Mouse (Mus musculus) erythroblast, embryonic 14.5 days (primary cell): ENCODE data around the gene Rgs19. TPM values are rescaled to one million over a fixed set of nuclear protein-coding genes. Genes with fewer than 3 reads are reported as not detected.

Experiments used
- H3K27me3 ChIP-seq: 2 replicates; pipeline ENCODE4 v1.6.1; 2012; ENCODE audit warnings: inconsistent platforms; ENCODE audit not compliant: control insufficient read depth
- H3K36me3 ChIP-seq: 2 replicates; pipeline ENCODE4 v1.6.1; 2012; ENCODE audit warnings: mild to moderate bottlenecking, inconsistent platforms; ENCODE audit not compliant: control insufficient read depth
- H3K4me1 ChIP-seq: 2 replicates; pipeline ENCODE4 v1.6.1; 2012; ENCODE audit warnings: inconsistent platforms; ENCODE audit not compliant: control insufficient read depth
- H3K4me3 ChIP-seq: replicated peaks from 2 replicates; pipeline ENCODE3; 2012; ENCODE audit warnings: moderate library complexity, mild to moderate bottlenecking, inconsistent platforms
- H3K9me3 ChIP-seq: 2 replicates; pipeline ENCODE4 v1.6.1; 2012; ENCODE audit warnings: low read length, inconsistent platforms, mixed read lengths; ENCODE audit not compliant: control insufficient read depth
- GATA1 ChIP-seq: IDR thresholded peaks from 2 replicates; pipeline ENCODE4 v1.6.1; 2012; ENCODE audit warnings: low read length, inconsistent platforms, mixed read lengths
- TAL1 ChIP-seq: IDR thresholded peaks from 3 replicates; pipeline ENCODE4 v1.6.1; 2012; ENCODE audit warnings: low read length, inconsistent platforms, mixed read lengths
- polyA plus RNA-seq: library from polyadenylated mRNA; stranded (reverse); fragments of >175 nt; gene quantifications from 2 replicates; pipeline ENCODE4 v1.2.3, GENCODE M21; 2012

Rgs19 gene
- polyA plus RNA-seq, 1 experiment = 0.16 TPM

DNA sequence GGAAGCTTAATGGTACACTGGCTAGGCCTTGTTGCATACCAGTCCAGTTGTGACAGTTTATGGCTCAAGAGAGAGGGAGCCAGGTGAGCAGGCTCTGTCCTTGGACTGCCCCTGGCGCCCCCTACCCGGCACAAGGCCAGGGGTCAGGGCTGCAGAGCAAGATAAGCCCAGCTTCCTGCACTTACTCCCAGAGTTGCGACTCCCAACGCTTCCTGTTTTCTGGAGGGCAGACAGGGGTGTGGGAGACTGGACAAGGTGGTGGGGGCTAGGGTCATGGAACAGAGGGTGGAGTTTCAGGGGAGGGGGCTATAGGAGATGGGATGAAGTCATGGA, 30.5 kb downstream of the Rgs19 start:
- H3K36me3 ChIP-seq = no peaks in the 10 kb centered on the region; the same call in 1 of the 2 replicates
- H3K4me1 ChIP-seq = peaks cover 6% of the 10 kb centered on the region
- no peak overlapping the region for H3K4me3 ChIP-seq
- H3K27me3 ChIP-seq = peaks cover 6% of the 10 kb centered on the region
- H3K9me3 ChIP-seq = no peaks in the 10 kb centered on the region
- no peak for TF ChIP-seq GATA1
- TF ChIP-seq TAL1 = no peak

DNA sequence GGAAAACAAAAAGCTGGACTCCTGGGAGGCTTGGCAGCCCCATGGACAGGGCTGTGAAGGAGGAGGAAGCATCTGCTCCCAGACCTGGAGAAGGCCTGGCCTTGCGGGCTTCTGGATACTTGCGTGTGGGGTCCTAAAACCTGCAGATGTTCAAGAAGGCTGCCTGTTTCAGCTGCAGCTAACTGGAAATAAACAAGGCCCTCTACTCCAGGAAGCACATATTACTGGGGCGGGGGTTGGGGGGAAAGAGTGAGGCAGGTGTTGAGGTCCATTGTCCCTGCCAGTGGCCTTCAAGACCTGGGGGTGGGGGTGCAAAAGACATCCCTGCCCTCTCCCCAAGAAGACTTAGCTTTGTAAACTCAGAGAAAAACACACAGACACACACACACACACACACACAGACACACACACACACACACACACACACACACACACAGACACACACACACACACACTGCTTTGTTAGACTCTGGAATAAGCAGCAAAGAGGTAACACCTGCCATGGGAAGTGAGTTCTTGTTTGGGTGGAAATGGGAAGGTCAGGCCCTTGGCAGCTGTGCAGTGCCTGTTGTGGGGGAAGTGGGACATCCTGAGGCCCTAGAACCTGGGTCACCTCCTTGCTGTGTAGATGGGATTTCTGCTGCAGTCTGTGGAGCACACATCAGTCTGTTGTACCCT, 31.0 kb downstream of the Rgs19 start:
- Histone ChIP-seq H3K9me3 (no peaks in the 10 kb centered on the region), H3K36me3 (peaks cover 2% of the 10 kb centered on the region), H3K27me3 (peaks cover 1% of the 10 kb centered on the region), H3K4me1 (peaks cover 6% of the 10 kb centered on the region), H3K4me3 (no peak overlapping the region)
- TF ChIP-seq GATA1 (no peak), TAL1 (no peak)

DNA sequence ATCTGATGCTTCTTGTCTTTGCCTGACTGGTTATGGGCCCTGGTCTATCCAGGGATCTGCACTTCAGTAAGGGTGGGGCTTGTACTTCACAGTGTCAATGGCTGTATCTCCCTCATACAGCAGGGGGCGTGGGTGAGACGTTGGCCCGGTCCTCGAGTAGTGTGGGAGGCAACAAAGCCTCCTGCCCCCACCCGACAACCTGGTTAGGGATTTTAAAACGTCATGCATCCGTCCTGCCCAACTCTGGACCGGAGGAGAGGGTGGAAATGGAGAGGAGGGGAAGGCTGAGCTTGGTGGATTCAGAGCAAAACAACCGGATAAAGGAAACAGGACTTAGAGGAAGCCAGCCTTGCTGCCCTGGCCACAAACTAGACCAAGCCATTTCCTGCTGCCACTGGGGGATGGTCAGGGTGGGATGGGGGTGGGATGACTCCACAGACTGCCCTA, 34.1 kb downstream of the Rgs19 start:
- TF ChIP-seq TAL1 (no peak), GATA1 (no peak)
- Histone ChIP-seq H3K4me1 (peaks cover 6% of the 10 kb centered on the region), H3K4me3 (no peak overlapping the region)

DNA sequence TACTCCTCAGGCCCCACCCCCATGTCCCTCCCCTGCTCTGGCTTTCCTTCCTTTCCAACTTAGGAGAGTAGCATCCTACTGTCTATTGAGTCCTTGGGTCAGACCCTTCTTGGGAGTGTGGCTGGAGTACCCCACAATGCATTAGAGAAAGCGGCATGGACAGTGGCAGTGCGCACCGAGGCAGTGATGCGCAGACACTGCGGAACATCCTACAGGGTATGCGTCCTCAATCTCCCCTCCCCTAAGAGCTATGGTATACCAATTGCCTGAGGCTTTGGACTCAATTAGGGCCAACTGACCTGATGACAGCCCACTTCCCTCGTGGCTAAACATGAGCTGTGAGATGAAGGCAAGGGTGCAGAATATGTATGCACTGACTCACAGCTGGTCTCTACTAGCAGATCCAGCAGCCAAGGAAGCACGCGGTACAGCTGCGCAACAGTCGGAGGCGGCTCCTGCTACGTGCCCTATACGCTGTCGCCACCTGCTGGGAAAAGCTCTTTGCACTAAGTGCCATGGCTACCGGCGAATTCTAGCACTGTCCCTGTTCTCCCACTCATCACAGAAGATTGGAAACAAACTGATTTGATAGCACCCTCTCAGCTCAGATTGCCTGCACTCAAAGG, 34.7 kb downstream of the Rgs19 start:
- Histone ChIP-seq H3K9me3 (no peaks in the 10 kb centered on the region), H3K4me3 (no peak overlapping the region), H3K36me3 (peaks cover 34% of the 10 kb centered on the region), H3K27me3 (no peaks in the 10 kb centered on the region), H3K4me1 (peaks cover 6% of the 10 kb centered on the region)
- no peak for TF ChIP-seq TAL1
- no peak for TF ChIP-seq GATA1

More for the DNA sequence above, 34.1 kb downstream of the Rgs19 start:
- Histone ChIP-seq H3K27me3 (no peaks in the 10 kb centered on the region), H3K36me3 (peaks cover 29% of the 10 kb centered on the region), H3K9me3 (no peaks in the 10 kb centered on the region)

DNA sequence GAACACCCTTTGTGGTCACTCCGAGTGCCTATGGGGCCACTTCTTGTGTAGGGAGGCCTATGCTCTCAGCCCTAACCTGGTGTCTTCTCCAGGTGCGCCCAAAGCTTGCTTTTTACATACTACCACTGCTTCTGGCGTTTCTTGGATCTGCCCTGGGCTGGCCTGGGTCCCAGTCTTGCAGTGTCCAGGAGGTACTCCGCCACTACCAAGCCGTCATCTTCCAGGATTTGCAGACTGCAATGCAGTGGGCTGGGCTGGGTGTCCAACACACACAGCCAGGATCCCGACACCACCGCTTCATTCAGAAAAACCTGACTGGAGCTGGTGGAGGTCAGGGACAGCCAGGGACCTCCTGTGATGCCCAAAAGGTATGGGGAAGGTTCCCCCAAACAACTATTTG, 35.2 kb downstream of the Rgs19 start:
- H3K36me3 ChIP-seq = peaks cover 39% of the 10 kb centered on the region
- TF ChIP-seq TAL1 (no peak), GATA1 (no peak)
- no peak overlapping the region for H3K4me3 ChIP-seq
- H3K4me1 ChIP-seq = peaks cover 6% of the 10 kb centered on the region
- H3K27me3 ChIP-seq = no peaks in the 10 kb centered on the region
- no peaks in the 10 kb centered on the region for H3K9me3 ChIP-seq

DNA sequence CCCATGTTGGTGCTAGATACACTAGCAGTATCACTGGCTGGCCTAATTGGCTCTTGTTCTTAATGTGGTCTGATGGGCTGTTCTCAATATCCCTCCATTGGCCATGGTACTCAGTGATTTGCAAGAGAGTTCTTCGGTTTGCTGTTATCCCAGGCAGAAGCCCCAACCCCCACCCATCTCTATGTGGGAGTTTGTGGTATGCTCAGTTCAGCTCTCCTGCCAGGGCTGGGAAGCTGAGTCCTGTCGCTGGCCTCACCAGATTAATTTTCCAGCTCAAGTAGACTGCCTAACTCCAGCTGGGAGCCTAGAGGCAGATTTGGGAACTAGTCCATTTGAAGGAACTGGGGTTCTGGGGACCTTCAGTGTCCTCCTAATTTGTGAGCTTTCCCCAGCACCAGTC, 36.3 kb downstream of the Rgs19 start:
- Histone ChIP-seq H3K4me1 (peaks cover 6% of the 10 kb centered on the region), H3K27me3 (no peaks in the 10 kb centered on the region), H3K36me3 (peaks cover 50% of the 10 kb centered on the region)

DNA sequence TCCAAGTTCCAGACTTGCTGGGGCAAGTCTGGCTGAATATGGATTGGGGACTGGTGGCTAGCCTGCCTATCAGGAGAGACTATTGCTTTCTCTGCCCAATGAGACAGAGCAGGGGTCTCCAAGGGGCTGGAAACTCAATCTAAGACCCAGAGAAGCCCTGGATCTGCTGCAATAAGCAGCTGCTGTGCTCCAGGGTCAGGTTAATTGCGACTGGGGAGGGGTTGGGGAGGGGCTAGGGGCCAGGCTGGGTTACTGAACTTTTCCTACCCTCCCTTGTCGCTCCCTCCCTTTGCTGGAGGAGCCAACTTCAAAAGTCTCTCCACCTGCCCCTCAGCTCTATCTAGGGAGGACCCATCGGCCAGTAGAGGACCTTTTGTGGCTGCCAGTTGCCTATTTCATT, 37.0 kb downstream of the Rgs19 start, which contains the start of gene Gm29797:
TSS of gene Gm29797 (plus strand) at position 301 of the 400 bp plus-strand sequence.
- TF ChIP-seq GATA1 (no peak), TAL1 (no peak)
- peaks cover 57% of the 10 kb centered on the region for H3K36me3 ChIP-seq

More for the DNA sequence above, 36.3 kb downstream of the Rgs19 start:
- Histone ChIP-seq H3K9me3 (no peaks in the 10 kb centered on the region), H3K4me3 (no peak overlapping the region)
- TF ChIP-seq TAL1 = no peak
- TF ChIP-seq GATA1 = no peak

DNA sequence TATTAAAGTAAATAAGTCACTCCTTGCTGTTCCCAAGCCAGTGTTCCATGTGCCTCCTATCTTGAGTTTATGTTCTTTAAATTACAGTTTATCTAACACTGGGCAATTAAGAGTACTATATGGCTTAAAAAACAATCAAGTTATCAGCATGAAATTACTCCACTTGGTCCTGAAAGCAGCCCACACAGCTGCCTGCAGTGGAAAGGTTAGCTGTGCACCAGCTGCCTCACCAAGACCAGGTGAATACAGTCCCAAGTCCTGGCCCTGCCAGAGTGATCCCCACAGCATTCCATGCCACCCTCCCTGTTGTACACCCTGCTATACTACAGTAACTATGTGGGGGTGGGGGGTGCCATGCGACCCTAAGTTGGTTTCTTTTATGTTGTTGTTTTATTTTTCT, 40.3 kb downstream of the Rgs19 start:
- Histone ChIP-seq H3K4me1 (no peaks in the 10 kb centered on the region), H3K36me3 (peaks cover 84% of the 10 kb centered on the region), H3K9me3 (no peaks in the 10 kb centered on the region), H3K4me3 (no peak overlapping the region), H3K27me3 (no peaks in the 10 kb centered on the region)
- TF ChIP-seq GATA1 (no peak), TAL1 (no peak)

More for the DNA sequence above, 37.0 kb downstream of the Rgs19 start, which contains the start of gene Gm29797:
- no peaks in the 10 kb centered on the region for H3K9me3 ChIP-seq
- no peak within 1 kb of the TSS for H3K4me3 ChIP-seq
- no peaks in the 10 kb centered on the region for H3K27me3 ChIP-seq
- H3K4me1 ChIP-seq = peaks cover 6% of the 10 kb centered on the region

DNA sequence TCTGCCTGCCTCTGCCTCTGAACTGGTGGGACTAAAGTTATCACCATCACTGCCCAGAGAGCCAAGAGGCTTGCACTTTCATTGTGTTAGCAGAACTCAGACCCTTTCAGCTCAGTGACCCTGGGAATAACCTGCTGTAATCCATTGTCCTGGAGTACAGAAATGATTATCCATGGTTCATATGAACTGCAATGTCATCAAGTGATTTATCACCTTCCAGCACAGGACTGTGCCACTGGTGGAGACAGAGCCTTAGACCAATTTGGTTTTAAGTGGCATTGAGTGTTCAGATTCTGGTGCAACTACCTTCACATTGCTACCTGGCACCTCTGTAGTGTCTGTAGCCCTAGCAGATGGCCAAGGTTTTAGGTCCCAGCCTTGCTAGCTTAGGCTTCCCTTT, 40.7 kb downstream of the Rgs19 start:
- H3K27me3 ChIP-seq = no peaks in the 10 kb centered on the region
- H3K9me3 ChIP-seq = no peaks in the 10 kb centered on the region
- H3K36me3 ChIP-seq = peaks cover 87% of the 10 kb centered on the region
- no peaks in the 10 kb centered on the region for H3K4me1 ChIP-seq
- no peak overlapping the region for H3K4me3 ChIP-seq
- TF ChIP-seq GATA1 (no peak), TAL1 (no peak)

DNA sequence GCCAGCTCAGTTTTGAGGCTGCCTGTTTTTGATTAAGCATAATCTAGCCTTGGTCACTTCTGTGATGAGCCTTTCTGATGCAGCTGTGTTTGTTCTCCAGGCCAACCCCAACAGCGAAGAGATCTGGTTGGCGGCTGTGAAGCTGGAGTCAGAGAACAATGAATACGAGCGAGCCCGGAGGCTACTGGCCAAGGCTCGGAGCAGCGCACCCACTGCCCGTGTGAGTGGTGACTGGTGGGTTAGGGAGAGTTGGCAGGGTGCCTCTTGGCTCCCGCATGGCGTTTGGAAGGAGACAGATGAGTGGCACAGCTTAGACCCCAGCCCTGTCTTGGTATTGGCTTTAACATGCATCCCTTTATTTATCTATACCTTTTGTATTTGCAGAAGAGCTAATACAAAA, 44.9 kb downstream of the Rgs19 start:
- Histone ChIP-seq H3K36me3 (peaks cover 92% of the 10 kb centered on the region), H3K27me3 (no peaks in the 10 kb centered on the region), H3K4me1 (no peaks in the 10 kb centered on the region), H3K9me3 (no peaks in the 10 kb centered on the region), H3K4me3 (no peak overlapping the region)
- no peak for TF ChIP-seq GATA1
- no peak for TF ChIP-seq TAL1
